Mouse (Mus musculus) forebrain, postnatal 0 days (tissue): ENCODE measurements at regions not wholly inside any gene's neighbourhood (a gene's known extent, or its start where the extent isn't known, plus 50 kb on each side); places are given as distances from the start of the nearest gene placed in this dataset.

Source experiments
- ATAC-seq: fragments of 200-750 bp; cut with Nextera tagmentation; 2 replicates; pipeline ENCODE4 v1.8.0; 2017; ENCODE audit warnings: mild to moderate bottlenecking, moderate library complexity
- DNase-seq: peaks from one replicate; pipeline ENCODE4 v3.0.0-alpha.2; 2015
- H3K27ac ChIP-seq: fragments of 300-500 bp; sonication (generic); 2 replicates; pipeline ENCODE4 v1.5.1; 2014; ENCODE audit warnings: low read depth, mild to moderate bottlenecking, antibody characterized with exemption, low read length, moderate library complexity, mixed read lengths
- H3K27me3 ChIP-seq: fragments of 300-500 bp; sonication (generic); 2 replicates; pipeline ENCODE4 v1.6.1; 2014; ENCODE audit warnings: mild to moderate bottlenecking, low read length, mixed read lengths; ENCODE audit not compliant: insufficient read depth
- H3K36me3 ChIP-seq: fragments of 300-500 bp; sonication (generic); 2 replicates; pipeline ENCODE4 v1.6.1; 2014; ENCODE audit warnings: mild to moderate bottlenecking, moderate library complexity; ENCODE audit not compliant: insufficient read depth
- H3K4me1 ChIP-seq: fragments of 300-500 bp; sonication (generic); 2 replicates; pipeline ENCODE4 v1.6.1; 2014; ENCODE audit warnings: antibody characterized with exemption; ENCODE audit not compliant: insufficient read depth
- H3K4me2 ChIP-seq: fragments of 300-500 bp; sonication (generic); 2 replicates; pipeline ENCODE4 v1.6.1; 2014; ENCODE audit warnings: low read depth, mild to moderate bottlenecking, moderate library complexity
- H3K4me3 ChIP-seq: fragments of 300-500 bp; sonication (generic); 2 replicates; pipeline ENCODE4 v1.5.1; 2014; ENCODE audit warnings: low read depth, low read length, mixed read lengths
- H3K9ac ChIP-seq: fragments of 300-500 bp; sonication (generic); 2 replicates; pipeline ENCODE4 v1.6.1; 2014; ENCODE audit warnings: mild to moderate bottlenecking
- H3K9me3 ChIP-seq: fragments of 300-500 bp; sonication (generic); 2 replicates; pipeline ENCODE4 v1.6.1; 2016; ENCODE audit warnings: low read length
- CTCF ChIP-seq: sonication (generic); IDR thresholded peaks from 2 replicates; pipeline ENCODE4 v1.5.1; 2016; ENCODE audit warnings: antibody characterized with exemption, control low read depth, low read depth
- WGBS: fragments of 180-500 bp; shearing (Covaris S2); extraction: QIAGEN DNeasy Blood & Tissue Kit; methylation state at CpG from one replicate; pipeline ENCODE4 v1.1.7; 2014; 5-methylcytosine and 5-hydroxymethylcytosine counted together

- no peaks in the 10 kb centered on the region for H3K9me3 ChIP-seq
- no peak for ATAC-seq
- DNase-seq, result no peak
- no peak for TF ChIP-seq CTCF
- no peaks in the 10 kb centered on the region for H3K27me3 ChIP-seq
- H3K4me3 ChIP-seq, result no peak overlapping the region
- no peak overlapping the region for H3K9ac ChIP-seq
- H3K4me1 ChIP-seq, result no peaks in the 10 kb centered on the region
- no peak overlapping the region for H3K4me2 ChIP-seq
- no peaks in the 10 kb centered on the region for H3K36me3 ChIP-seq
- 81% methylated on average over 10 of the region's 10 CpGs for WGBS
- no peak overlapping the region for H3K27ac ChIP-seq
These were observed 57.9 kb upstream of the Lep start for GRCm38 (mm10) chr6:29002141-29002540.

GRCm38 (mm10) chr6:29002811-29003210 lies 57.2 kb upstream of the Lep start:
- WGBS, result 50% methylated on average over 8 of the region's 8 CpGs
- TF ChIP-seq CTCF, result no peak
- no peak overlapping the region for H3K27ac ChIP-seq
- no peak overlapping the region for H3K4me3 ChIP-seq
- DNase-seq, result no peak
- H3K27me3 ChIP-seq, result no peaks in the 10 kb centered on the region
- H3K9me3 ChIP-seq, result no peaks in the 10 kb centered on the region
- H3K9ac ChIP-seq, result no peak overlapping the region
- ATAC-seq, result no peak
- H3K4me1 ChIP-seq, result no peaks in the 10 kb centered on the region
- no peak overlapping the region for H3K4me2 ChIP-seq
- no peaks in the 10 kb centered on the region for H3K36me3 ChIP-seq

GRCm38 (mm10) chr6:29005803-29006202 lies 54.2 kb upstream of the Lep start:
- Histone ChIP-seq H3K27me3 (no peaks in the 10 kb centered on the region), H3K27ac (no peak overlapping the region), H3K4me2 (no peak overlapping the region), H3K4me1 (no peaks in the 10 kb centered on the region), H3K9ac (no peak overlapping the region), H3K36me3 (no peaks in the 10 kb centered on the region), H3K4me3 (no peak overlapping the region), H3K9me3 (no peaks in the 10 kb centered on the region)
- ATAC-seq (no peak), DNase-seq (no peak)
- WGBS, result 80% methylated on average over 5 of the region's 5 CpGs
- TF ChIP-seq CTCF, result no peak
